Mouse (Mus musculus): ENCODE data around the gene Klf12. TPM values are rescaled to one million over a fixed set of nuclear protein-coding genes. Genes with fewer than 3 reads are reported as not detected.

The Klf12 gene
- polyA plus RNA-seq, 1 experiment from 2014 or later: 26.7 TPM

DNA sequence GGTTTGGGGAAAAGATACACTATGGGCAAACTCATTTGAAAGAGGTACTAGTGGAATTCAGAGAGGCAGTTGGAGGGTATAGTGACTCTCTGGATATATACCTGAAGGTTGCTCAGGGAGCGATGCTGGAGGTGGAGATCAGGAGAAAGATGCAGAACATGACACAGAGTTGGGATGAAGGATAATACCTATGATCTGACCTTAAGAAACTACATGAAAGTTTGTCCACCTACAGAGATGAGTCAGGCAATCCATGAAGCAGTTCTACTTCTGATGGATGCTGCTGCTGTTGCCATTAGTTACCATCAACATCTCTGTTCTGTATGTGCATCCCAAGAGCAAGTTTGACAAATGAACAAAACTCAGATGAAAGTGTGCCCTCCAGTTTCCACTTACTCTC, 222.0 kb downstream of the Klf12 start:
- H3K9me3 ChIP-seq (replicated peaks): no peaks in the 10 kb centered on the region
- no peaks in the 10 kb centered on the region for H3K27me3 ChIP-seq (ENCODE audit: low read depth, poor library complexity, severe bottlenecking)
- no peak overlapping the region for H3K27ac ChIP-seq
- no peak overlapping the region for H3K4me3 ChIP-seq
- peaks cover 11% of the 10 kb centered on the region for H3K36me3 ChIP-seq
- 94% methylated on average over 1 of the region's 1 CpGs for WGBS
- no peaks in the 10 kb centered on the region for H3K4me1 ChIP-seq
- DNase-seq (ENCODE audit: low spot score): no peak

DNA sequence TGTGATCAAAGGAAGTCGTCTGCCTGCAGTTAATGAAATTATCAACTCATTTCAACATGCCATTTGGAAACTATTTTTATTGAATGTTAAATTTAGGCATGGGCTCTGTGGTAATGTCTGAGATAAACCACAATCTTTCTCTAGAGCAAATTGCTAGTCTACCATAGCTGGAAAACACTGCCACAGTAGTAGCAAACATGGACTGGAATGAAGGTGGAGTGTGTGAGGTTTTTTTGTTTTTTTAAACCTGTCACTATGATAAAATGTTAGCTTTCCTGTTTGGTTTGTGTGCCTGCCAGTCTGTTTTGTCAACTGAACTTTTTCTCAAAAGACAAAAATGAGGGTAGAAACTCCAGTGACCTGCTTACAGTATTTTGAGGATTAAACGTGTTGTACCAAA, 230.3 kb downstream of the Klf12 start:
- 68% methylated on average over 2 of the region's 2 CpGs for WGBS
- Histone ChIP-seq H3K27me3 (ENCODE audit: low read depth, poor library complexity, severe bottlenecking) (no peaks in the 10 kb centered on the region), H3K36me3 (peaks cover 12% of the 10 kb centered on the region), H3K4me3 (no peak overlapping the region), H3K4me1 (no peaks in the 10 kb centered on the region), H3K27ac (no peak overlapping the region), H3K9me3 (replicated peaks) (no peaks in the 10 kb centered on the region)
- DNase-seq (ENCODE audit: low spot score): no peak

DNA sequence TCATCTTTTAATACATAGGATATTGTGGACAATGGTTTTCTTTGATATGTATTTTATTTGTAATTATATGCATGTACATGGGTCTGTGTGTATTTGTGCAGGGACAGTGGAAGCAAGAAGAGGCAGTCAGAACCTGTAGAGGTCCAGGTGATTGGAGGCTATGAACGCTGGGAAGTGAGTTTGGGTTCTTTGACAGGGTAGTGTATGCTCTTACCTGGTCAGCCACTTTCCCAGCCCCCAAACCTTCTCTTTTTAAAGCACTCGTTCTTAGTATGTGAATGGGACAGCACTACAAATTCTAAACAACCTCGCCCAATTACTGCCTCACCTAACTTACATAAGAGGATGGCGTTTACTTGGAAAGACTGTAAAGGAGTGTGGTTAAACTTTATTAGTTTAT, 231.0 kb downstream of the Klf12 start:
- no peaks in the 10 kb centered on the region for H3K4me1 ChIP-seq
- no peaks in the 10 kb centered on the region for H3K9me3 ChIP-seq (replicated peaks)
- no peak overlapping the region for H3K4me3 ChIP-seq
- H3K36me3 ChIP-seq: peaks cover 12% of the 10 kb centered on the region
- H3K27me3 ChIP-seq (ENCODE audit: low read depth, poor library complexity, severe bottlenecking): no peaks in the 10 kb centered on the region
- no peak overlapping the region for H3K27ac ChIP-seq
- no peak for DNase-seq (ENCODE audit: low spot score)
- 84% methylated on average over 4 of the region's 4 CpGs for WGBS

DNA sequence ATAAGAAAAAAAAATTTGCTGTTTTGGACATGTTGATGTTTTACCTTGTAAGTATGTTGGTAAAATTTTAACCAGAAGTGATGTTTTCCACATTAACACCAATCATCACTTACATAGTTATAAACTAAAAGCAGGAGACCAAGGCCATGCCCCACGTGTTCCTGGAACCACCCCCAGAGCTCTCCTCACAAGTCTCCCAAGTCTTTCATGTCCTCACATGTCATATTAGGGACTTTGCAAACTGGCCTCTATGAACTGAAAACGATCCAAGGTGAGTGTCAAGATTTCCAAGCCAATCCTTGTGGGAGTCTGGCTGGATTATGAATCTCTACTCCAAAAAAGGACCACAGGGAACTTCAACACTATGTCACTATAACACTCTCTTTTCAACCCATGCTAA, 231.6 kb downstream of the Klf12 start:
- no peak for DNase-seq (ENCODE audit: low spot score)
- 81% methylated on average over 2 of the region's 2 CpGs for WGBS
- no peak overlapping the region for H3K4me3 ChIP-seq
- H3K27me3 ChIP-seq (ENCODE audit: low read depth, poor library complexity, severe bottlenecking): no peaks in the 10 kb centered on the region
- no peaks in the 10 kb centered on the region for H3K4me1 ChIP-seq
- peaks cover 12% of the 10 kb centered on the region for H3K36me3 ChIP-seq
- no peaks in the 10 kb centered on the region for H3K9me3 ChIP-seq (replicated peaks)
- H3K27ac ChIP-seq: no peak overlapping the region

DNA sequence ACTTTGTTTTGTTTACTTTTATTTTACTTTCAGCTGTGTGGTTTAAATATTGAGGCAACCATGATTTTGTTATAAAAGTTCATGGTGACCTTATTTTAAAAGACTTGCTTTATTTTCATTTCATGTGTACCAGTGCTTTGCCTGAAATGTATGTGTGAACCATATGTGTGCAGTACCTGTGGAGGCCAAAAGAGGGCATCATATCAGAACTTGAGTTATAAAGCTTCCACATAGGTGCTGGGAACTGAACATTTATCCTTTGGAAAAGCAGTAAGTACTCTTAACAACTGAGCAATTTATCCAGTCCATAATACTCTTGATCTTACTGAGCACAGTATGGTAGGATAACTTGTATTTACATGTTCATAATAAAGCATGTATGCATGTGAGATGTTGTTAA, 239.0 kb downstream of the Klf12 start:
- no peak overlapping the region for H3K27ac ChIP-seq
- H3K36me3 ChIP-seq: peaks cover 6% of the 10 kb centered on the region; the same call in 1 of the 2 replicates
- H3K27me3 ChIP-seq (ENCODE audit: low read depth, poor library complexity, severe bottlenecking): no peaks in the 10 kb centered on the region
- H3K4me3 ChIP-seq: no peak overlapping the region
- no peak for DNase-seq (ENCODE audit: low spot score)
- H3K9me3 ChIP-seq (replicated peaks): no peaks in the 10 kb centered on the region
- H3K4me1 ChIP-seq: no peaks in the 10 kb centered on the region

DNA sequence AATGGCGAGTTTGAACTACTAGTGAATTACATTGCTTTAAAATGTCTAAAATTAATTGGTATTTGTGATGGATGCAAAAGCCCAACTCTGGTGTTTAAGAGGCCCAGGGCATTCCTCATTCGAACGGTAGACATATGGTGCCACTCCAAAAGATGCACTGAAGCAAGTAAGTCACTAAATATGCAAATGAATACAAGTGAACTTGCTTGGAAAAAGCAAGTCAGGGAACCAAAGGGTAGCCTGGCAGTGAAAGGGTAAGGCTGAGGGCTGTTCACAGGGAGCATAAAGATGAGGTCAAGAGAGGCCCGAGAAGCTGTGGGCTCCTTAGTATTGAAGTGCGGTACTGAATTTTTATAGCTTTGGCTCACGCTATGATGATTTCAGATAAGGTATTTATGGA, 242.7 kb downstream of the Klf12 start:
- Histone ChIP-seq H3K9me3 (replicated peaks) (no peaks in the 10 kb centered on the region), H3K4me1 (no peaks in the 10 kb centered on the region), H3K36me3 (peaks cover 6% of the 10 kb centered on the region; the same call in 1 of the 2 replicates), H3K27me3 (ENCODE audit: low read depth, poor library complexity, severe bottlenecking) (no peaks in the 10 kb centered on the region), H3K27ac (no peak overlapping the region), H3K4me3 (no peak overlapping the region)
- 92% methylated on average over 6 of the region's 6 CpGs for WGBS
- no peak for DNase-seq (ENCODE audit: low spot score)

DNA sequence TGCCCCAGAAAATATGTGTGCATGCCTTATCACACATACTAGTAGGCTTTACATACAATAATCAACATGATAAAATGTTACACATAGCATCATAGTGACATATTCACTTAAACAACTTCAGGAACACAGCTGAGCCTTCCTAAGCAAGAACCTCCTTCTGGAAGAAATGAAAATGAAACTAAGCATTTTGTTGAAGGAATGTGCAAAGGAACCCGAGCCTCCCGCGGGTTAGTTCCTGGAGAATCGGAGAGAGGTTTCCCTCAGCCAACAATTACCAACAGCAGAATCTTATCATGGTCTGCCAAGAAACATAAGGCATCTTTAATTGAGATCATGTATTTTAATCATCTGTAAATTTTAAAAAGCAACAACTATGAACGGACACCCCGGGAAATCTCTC, 257.8 kb downstream of the Klf12 start:
- Histone ChIP-seq H3K27me3 (ENCODE audit: low read depth, poor library complexity, severe bottlenecking) (no peaks in the 10 kb centered on the region), H3K9me3 (replicated peaks) (no peaks in the 10 kb centered on the region), H3K36me3 (peaks cover 14% of the 10 kb centered on the region), H3K27ac (no peak overlapping the region), H3K4me1 (peaks cover 7% of the 10 kb centered on the region), H3K4me3 (no peak overlapping the region)
- DNase-seq (ENCODE audit: low spot score): no peak
- WGBS: 94% methylated on average over 6 of the region's 6 CpGs

DNA sequence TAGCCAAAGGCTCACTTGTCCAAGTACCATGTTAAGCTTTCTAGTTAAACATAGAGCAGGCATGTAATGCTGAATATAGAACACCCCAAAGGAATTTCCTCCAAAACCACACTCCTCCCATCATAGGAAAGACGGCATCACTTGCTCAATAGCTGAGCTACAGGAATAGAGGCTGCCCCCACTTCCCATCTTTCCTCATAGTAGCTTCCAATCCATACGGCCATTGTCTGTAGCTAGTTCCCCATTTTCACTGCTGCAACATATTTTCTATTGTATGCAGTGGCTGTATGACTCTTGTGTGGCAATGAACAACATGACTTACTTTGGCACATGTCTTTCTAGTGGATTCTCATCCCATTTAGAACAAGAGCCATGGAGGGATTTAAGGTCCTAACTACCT, 267.3 kb downstream of the Klf12 start:
- Histone ChIP-seq H3K27me3 (ENCODE audit: low read depth, poor library complexity, severe bottlenecking) (no peaks in the 10 kb centered on the region), H3K4me1 (no peaks in the 10 kb centered on the region), H3K4me3 (no peak overlapping the region), H3K36me3 (peaks cover 24% of the 10 kb centered on the region), H3K27ac (no peak overlapping the region), H3K9me3 (replicated peaks) (no peaks in the 10 kb centered on the region)
- DNase-seq (ENCODE audit: low spot score): no peak
- 94% methylated on average over 2 of the region's 2 CpGs for WGBS

DNA sequence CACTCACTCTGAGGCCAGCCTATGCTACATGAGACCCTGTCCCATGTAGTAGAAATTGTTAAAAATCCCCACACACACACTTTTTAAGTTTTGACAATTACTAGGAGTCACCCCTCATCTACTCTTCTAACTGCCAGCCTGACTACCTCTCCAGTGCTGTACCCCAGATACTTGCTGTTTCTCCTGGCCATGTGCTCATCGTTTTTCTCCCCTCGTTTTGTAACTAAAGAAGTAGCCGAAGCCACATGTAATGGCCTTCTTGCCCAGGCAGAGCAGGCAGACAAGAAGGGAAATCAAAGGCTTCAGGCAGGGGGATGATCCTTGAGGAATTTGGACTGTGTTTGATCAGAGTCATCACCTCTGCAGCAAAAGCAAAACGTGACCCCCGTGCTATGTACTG, 274.0 kb downstream of the Klf12 start:
- H3K4me3 ChIP-seq: no peak overlapping the region
- WGBS: 27% methylated on average over 5 of the region's 5 CpGs
- H3K4me1 ChIP-seq: peaks cover 12% of the 10 kb centered on the region
- H3K36me3 ChIP-seq: no peaks in the 10 kb centered on the region
- no peak for DNase-seq (ENCODE audit: low spot score)
- H3K27ac ChIP-seq: no peak overlapping the region
- H3K9me3 ChIP-seq (replicated peaks): no peaks in the 10 kb centered on the region
- H3K27me3 ChIP-seq (ENCODE audit: low read depth, poor library complexity, severe bottlenecking): no peaks in the 10 kb centered on the region

DNA sequence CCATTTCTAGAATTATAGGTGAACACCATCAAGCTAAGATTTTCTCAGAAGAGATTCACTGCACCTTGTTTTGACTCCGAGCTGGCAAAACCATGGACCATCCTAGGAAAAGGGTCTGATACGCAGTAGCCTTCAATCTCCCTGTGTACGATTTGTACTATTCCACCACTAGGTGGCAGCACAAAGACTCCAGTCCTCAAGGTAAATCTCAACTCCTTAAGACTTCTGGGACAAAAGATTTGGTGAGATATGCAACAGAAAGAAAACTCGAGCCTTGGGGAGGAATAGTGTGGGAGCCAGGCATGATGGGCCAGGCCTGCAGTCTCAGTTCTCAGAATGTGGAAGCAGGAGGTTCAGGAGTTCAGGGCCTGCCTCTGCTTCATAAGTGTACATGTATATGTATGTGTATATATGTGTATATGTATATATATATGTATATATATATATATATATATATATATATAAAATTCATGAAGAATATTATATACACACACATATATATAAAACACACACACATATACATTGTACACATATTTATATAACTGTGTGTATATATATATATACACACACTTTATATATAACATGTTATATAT, 274.6 kb downstream of the Klf12 start:
- DNase-seq (ENCODE audit: low spot score): peak; percentile 44
- no peak overlapping the region for H3K4me3 ChIP-seq
- 57% methylated on average over 4 of the region's 4 CpGs for WGBS
- no peaks in the 10 kb centered on the region for H3K9me3 ChIP-seq (replicated peaks)
- H3K4me1 ChIP-seq: peaks cover 12% of the 10 kb centered on the region
- no peaks in the 10 kb centered on the region for H3K36me3 ChIP-seq
- H3K27ac ChIP-seq: no peak overlapping the region
- no peaks in the 10 kb centered on the region for H3K27me3 ChIP-seq (ENCODE audit: low read depth, poor library complexity, severe bottlenecking)

DNA sequence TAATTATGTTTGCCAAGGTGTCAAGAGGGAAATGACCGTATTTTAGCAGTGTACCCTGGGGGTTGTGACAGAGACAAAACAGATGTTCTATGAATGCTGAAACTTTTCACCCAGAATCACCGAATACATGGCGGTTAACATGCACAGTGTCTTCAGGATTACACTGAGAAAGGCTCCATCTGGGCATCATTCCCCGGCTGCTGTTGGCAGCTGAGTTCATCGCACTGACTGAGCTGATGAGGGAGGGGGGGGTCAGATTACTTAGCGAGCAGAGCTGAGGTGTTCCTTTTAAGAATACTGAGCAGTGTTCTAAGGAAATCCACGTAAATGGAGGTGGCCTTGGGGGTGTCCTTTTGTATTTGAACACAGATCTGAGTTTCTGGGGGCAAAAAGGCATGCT, 301.0 kb downstream of the Klf12 start:
- 69% methylated on average over 7 of the region's 7 CpGs for WGBS
- H3K27me3 ChIP-seq (ENCODE audit: low read depth, poor library complexity, severe bottlenecking): no peaks in the 10 kb centered on the region
- no peak overlapping the region for H3K4me3 ChIP-seq
- H3K4me1 ChIP-seq: no peaks in the 10 kb centered on the region; the same call in 1 of the 2 replicates
- no peak overlapping the region for H3K27ac ChIP-seq
- H3K36me3 ChIP-seq: peaks cover 14% of the 10 kb centered on the region
- DNase-seq (ENCODE audit: low spot score): no peak
- no peaks in the 10 kb centered on the region for H3K9me3 ChIP-seq (replicated peaks)

DNA sequence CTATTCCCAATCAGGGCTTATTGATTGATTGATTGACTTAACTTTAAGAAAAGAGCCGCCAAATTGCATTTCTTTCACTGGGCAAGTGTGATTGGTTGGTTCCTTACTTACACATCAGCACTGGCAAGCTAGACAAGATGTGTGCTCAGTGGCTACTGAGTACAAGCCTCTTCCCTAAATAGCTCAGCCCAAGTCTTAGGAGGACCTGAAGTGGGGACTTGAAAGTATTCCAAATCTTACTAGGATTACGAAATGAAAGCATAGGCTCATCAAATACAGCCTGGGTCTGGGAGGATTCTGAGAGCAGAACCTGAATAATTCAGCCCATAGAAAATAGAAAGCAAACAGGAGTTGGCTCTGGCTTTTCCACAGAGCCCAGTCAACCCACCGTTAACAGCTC, 303.3 kb downstream of the Klf12 start:
- WGBS: 82% methylated on average over 3 of the region's 3 CpGs
- Histone ChIP-seq H3K9me3 (replicated peaks) (no peaks in the 10 kb centered on the region), H3K27ac (no peak overlapping the region), H3K27me3 (ENCODE audit: low read depth, poor library complexity, severe bottlenecking) (no peaks in the 10 kb centered on the region), H3K4me1 (no peaks in the 10 kb centered on the region; the same call in 1 of the 2 replicates), H3K4me3 (no peak overlapping the region), H3K36me3 (no peaks in the 10 kb centered on the region)
- no peak for DNase-seq (ENCODE audit: low spot score)

DNA sequence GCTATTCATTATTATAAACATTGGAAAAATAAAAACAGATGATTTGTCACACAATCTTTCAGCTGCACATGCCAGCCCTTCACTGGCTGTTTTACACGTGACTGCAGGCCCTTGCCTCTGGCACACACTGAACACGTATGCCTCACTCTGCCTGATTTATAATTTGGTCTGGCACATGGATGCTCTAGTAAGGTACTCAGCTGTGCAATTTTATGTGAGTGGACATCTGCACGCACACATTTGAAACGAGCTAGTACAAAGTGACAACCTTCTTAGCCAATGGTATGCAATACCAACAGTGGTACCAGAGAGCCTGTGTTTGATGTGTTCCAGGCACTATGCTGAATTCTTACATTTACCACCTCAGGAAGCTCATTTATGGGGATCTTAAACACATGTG, 316.6 kb downstream of the Klf12 start:
- Histone ChIP-seq H3K4me1 (peaks cover 9% of the 10 kb centered on the region; the same call in 1 of the 2 replicates), H3K27me3 (ENCODE audit: low read depth, poor library complexity, severe bottlenecking) (no peaks in the 10 kb centered on the region), H3K27ac (no peak overlapping the region), H3K9me3 (replicated peaks) (no peaks in the 10 kb centered on the region), H3K4me3 (no peak overlapping the region), H3K36me3 (no peaks in the 10 kb centered on the region)
- WGBS: 71% methylated on average over 4 of the region's 4 CpGs
- DNase-seq (ENCODE audit: low spot score): no peak
